Mouse (Mus musculus) erythroblast, embryonic 14.5 days (primary cell): ENCODE measurements around the gene Pdia4.

Source experiments
- GATA1 ChIP-seq: IDR thresholded peaks from 2 replicates; pipeline ENCODE4 v1.6.1; 2012; ENCODE audit warnings: low read length, inconsistent platforms, mixed read lengths
- TAL1 ChIP-seq: IDR thresholded peaks from 3 replicates; pipeline ENCODE4 v1.6.1; 2012; ENCODE audit warnings: low read length, inconsistent platforms, mixed read lengths

- no peak for TF ChIP-seq TAL1
- TF ChIP-seq GATA1 = no peak
Observed at GRCm38 (mm10) chr6:47810181-47810580, 3.0 kb downstream of the Pdia4 start.
